Mouse (Mus musculus) testis, adult 2 months (tissue): ENCODE measurements around the gene Itpr3.

Experiments used
- CTCF ChIP-seq: fragments of 200-500 bp; IDR thresholded peaks from 2 replicates; pipeline ENCODE4 v1.5.1; 2012; ENCODE audit warnings: low read depth, mild to moderate bottlenecking, inconsistent platforms, low read length, moderate library complexity; ENCODE audit not compliant: control insufficient read depth, insufficient read depth, insufficient replicate concordance
- POLR2A ChIP-seq: fragments of 200-500 bp; IDR thresholded peaks from 2 replicates; pipeline ENCODE4 v1.6.1; 2012; ENCODE audit warnings: low read depth, mild to moderate bottlenecking, inconsistent platforms, low read length, moderate library complexity; ENCODE audit not compliant: control insufficient read depth

DNA sequence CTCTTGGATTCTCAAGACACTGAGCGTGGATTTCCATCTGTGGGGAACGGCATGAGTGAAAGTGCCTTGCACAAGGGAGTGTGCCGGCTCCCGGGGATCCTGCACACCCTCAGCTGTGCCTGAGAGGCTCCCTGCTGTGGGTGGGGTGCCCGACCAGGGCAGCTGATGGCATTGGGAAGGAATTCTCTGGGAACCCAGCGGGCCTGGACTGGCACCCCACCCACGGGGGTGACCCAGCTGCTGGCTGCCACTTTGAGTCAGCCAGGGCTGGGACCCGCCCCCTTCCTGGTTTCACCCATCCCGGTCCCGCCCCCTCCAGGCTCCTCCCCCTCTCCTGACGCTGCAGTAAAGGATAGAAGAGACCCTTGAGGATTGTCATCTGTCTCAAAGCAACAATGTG lies 5.6 kb upstream of the Itpr3 start:
- TF ChIP-seq POLR2A (no peak), CTCF (no peak)
